Mouse (Mus musculus): ENCODE measurements around the gene St7.
A peak's percentile ranks its signal among the peaks of the same experiment; 100 is the strongest.

St7 gene

GRCm38 (mm10) chr6:17898539-17898938, 205.8 kb downstream of the St7 start:
- no peak for DNase-seq (ENCODE audit: low spot score in 2 of 2)

- DNase-seq (ENCODE audit: low spot score in 2 of 2): no peak
These were observed 210.6 kb downstream of the St7 start for GRCm38 (mm10) chr6:17903355-17903754.

GRCm38 (mm10) chr6:17905776-17906175, 213.0 kb downstream of the St7 start:
- no peak for DNase-seq (ENCODE audit: low spot score in 2 of 2)

GRCm38 (mm10) chr6:17906289-17906688, 213.6 kb downstream of the St7 start:
- no peak for DNase-seq (ENCODE audit: low spot score in 2 of 2)

GRCm38 (mm10) chr6:17912312-17912711, 219.6 kb downstream of the St7 start:
- no peak for DNase-seq (ENCODE audit: low spot score in 2 of 2)

- DNase-seq (ENCODE audit: low spot score in 2 of 2): no peak
These were observed 220.1 kb downstream of the St7 start for GRCm38 (mm10) chr6:17912825-17913224.

- no peak for DNase-seq (ENCODE audit: low spot score in 2 of 2)
These were observed 220.6 kb downstream of the St7 start for GRCm38 (mm10) chr6:17913315-17913714.

- DNase-seq (ENCODE audit: low spot score in 2 of 2): peak in 1 of 2 experiments; percentile 54
These were observed 221.6 kb downstream of the St7 start for GRCm38 (mm10) chr6:17914300-17914699.

GRCm38 (mm10) chr6:17917233-17917632, 224.5 kb downstream of the St7 start:
- DNase-seq (ENCODE audit: low spot score in 2 of 2): no peak

- DNase-seq (ENCODE audit: low spot score in 2 of 2): no peak
These were observed 229.4 kb downstream of the St7 start for GRCm38 (mm10) chr6:17922180-17922579.

- no peak for DNase-seq (ENCODE audit: low spot score in 2 of 2)
These were observed 230.2 kb downstream of the St7 start for GRCm38 (mm10) chr6:17922967-17923366.

- DNase-seq (ENCODE audit: low spot score in 2 of 2): no peak
These were observed 230.6 kb downstream of the St7 start for GRCm38 (mm10) chr6:17923370-17923769.

GRCm38 (mm10) chr6:17923894-17924505, 231.3 kb downstream of the St7 start:
- DNase-seq (ENCODE audit: low spot score in 2 of 2): no peak

GRCm38 (mm10) chr6:17925267-17925666, 232.5 kb downstream of the St7 start:
- no peak for DNase-seq (ENCODE audit: low spot score in 2 of 2)

- DNase-seq (ENCODE audit: low spot score in 2 of 2): no peak
These were observed 235.0 kb downstream of the St7 start for GRCm38 (mm10) chr6:17927746-17928145.

- DNase-seq (ENCODE audit: low spot score in 2 of 2): no peak
These were observed 238.5 kb downstream of the St7 start for GRCm38 (mm10) chr6:17931187-17931586.

- no peak for DNase-seq (ENCODE audit: low spot score in 2 of 2)
These were observed 239.1 kb downstream of the St7 start for GRCm38 (mm10) chr6:17931835-17932234.

- DNase-seq (ENCODE audit: low spot score in 2 of 2): no peak
These were observed 240.1 kb downstream of the St7 start for GRCm38 (mm10) chr6:17932806-17933205.

GRCm38 (mm10) chr6:17938631-17939346, 246.1 kb downstream of the St7 start:
- no peak for DNase-seq (ENCODE audit: low spot score in 2 of 2)

GRCm38 (mm10) chr6:17941916-17942315, 249.2 kb downstream of the St7 start:
- no peak for DNase-seq (ENCODE audit: low spot score in 2 of 2)

GRCm38 (mm10) chr6:17942344-17942743, 249.6 kb downstream of the St7 start:
- DNase-seq (ENCODE audit: low spot score in 2 of 2): no peak

GRCm38 (mm10) chr6:17943877-17944617, 251.3 kb downstream of the St7 start:
- DNase-seq (ENCODE audit: low spot score in 2 of 2): no peak

- DNase-seq (ENCODE audit: low spot score in 2 of 2): no peak
These were observed 253.7 kb downstream of the St7 start for GRCm38 (mm10) chr6:17946456-17946855.

Data from frontal cortex, postnatal 25 days (tissue).